Mouse (Mus musculus) layer of hippocampus, adult 8-10 months (tissue): ENCODE results near the gene Rexo4. TPM values are rescaled to one million over a fixed set of nuclear protein-coding genes. Genes with fewer than 3 reads are reported as not detected.

Experiments
- DNase-seq, 2 experiments: peaks; one replicate each; pipeline ENCODE4 v3.0.0; 2022; ENCODE audit warnings: low spot score in 2 of 2
- total RNA-seq, 4 experiments: library from RNA; stranded (reverse); gene quantifications; 2 replicates each; pipeline ENCODE4 v1.2.4; 2022

Rexo4 gene
- total RNA-seq, 4 experiments from 2014 or later = 55.6 to 67.6 (median 59.5) TPM

GRCm38 (mm10) chr2:26910124-26910993 lies 53.8 kb downstream of the Rexo4 start, which contains the start of the genes Med22 and Rpl7a:
Med22 (minus strand) TSS chr2:26910677.
Rpl7a (plus strand) TSS chr2:26910764.
- DNase-seq = peak; percentile 98 to 100

GRCm38 (mm10) chr2:26909387-26909784 lies 54.8 kb downstream of the Rexo4 start:
- no peak for DNase-seq

GRCm38 (mm10) chr2:26908710-26909386 lies 55.3 kb downstream of the Rexo4 start:
- no peak for DNase-seq

GRCm38 (mm10) chr2:26907109-26907508 lies 57.1 kb downstream of the Rexo4 start:
- no peak for DNase-seq

GRCm38 (mm10) chr2:26906431-26906830 lies 57.8 kb downstream of the Rexo4 start:
- DNase-seq = no peak

GRCm38 (mm10) chr2:26905936-26906335 lies 58.2 kb downstream of the Rexo4 start:
- no peak for DNase-seq

Other genes with a start within 250 kb of the Rexo4 start
- gene Abo, start 99.4 kb downstream of the Rexo4 start, total RNA-seq = not detected
- 10 to 100 TPM; 21.4 to 29.3 (median 22.9) TPM for gene Surf6, start 61.5 kb downstream of the Rexo4 start, total RNA-seq
- 10 to 100 TPM; 42.5 to 48.9 (median 47.4) TPM for gene Med22, start 53.7 kb downstream of the Rexo4 start, total RNA-seq
- gene Rpl7a, start 53.6 kb downstream of the Rexo4 start, total RNA-seq = 100 to 1,000 TPM; 201 to 291 (median 240) TPM
- gene Surf2, start 48.0 kb downstream of the Rexo4 start, total RNA-seq = 10 to 100 TPM; 36.2 to 42.4 (median 37.7) TPM
- gene Surf1, start 47.9 kb downstream of the Rexo4 start, total RNA-seq = 100 to 1,000 TPM; 102 to 124 (median 112) TPM
- gene Surf4, start 30.5 kb downstream of the Rexo4 start, total RNA-seq = 10 to 100 TPM; 50.4 to 57.6 (median 55.9) TPM
- gene Stkld1, start 30.3 kb downstream of the Rexo4 start, total RNA-seq = under 1 TPM in 3 of 4 experiments, not detected in 1; 0.34 to 1.00 (median 0.35) TPM
- 1 to 10 TPM; 1.4 to 4.9 (median 2.1) TPM for gene Adamts13, start 9.0 kb upstream of the Rexo4 start, total RNA-seq
- gene Cacfd1, start 45.5 kb upstream of the Rexo4 start, total RNA-seq = 10 to 100 TPM; 40.2 to 46.8 (median 42.0) TPM
- 10 to 100 TPM; 33.6 to 37.1 (median 34.4) TPM for gene Slc2a6, start 63.6 kb upstream of the Rexo4 start, total RNA-seq
- 1 to 10 TPM in 3 of 4 experiments, under 1 TPM in 1; 0.54 to 2.7 (median 1.7) TPM for gene Mymk, start 107.8 kb upstream of the Rexo4 start, total RNA-seq
- gene Adamtsl2, start 115.0 kb upstream of the Rexo4 start, total RNA-seq = 10 to 100 TPM in 2 of 4 experiments, 1 to 10 TPM in 2; 8.9 to 13.8 (median 11.1) TPM
- 100 to 1,000 TPM in 2 of 4 experiments, 10 to 100 TPM in 2; 87.0 to 124 (median 100) TPM for gene Fam163b, start 178.1 kb upstream of the Rexo4 start, total RNA-seq
- 1 to 10 TPM in 1 of 4 experiments, under 1 TPM in 3; 0.25 to 1.5 (median 0.74) TPM for gene Dbh, start 200.8 kb upstream of the Rexo4 start, total RNA-seq